Mouse (Mus musculus) heart, adult 2 months (tissue): Measurements from ENCODE around the gene Trmu.

ENCODE experiments used
- CTCF ChIP-seq: fragments of 200-600 bp; IDR thresholded peaks from 2 replicates; pipeline ENCODE4 v1.8.1; 2022; ENCODE audit warnings: antibody characterized with exemption, mild to moderate bottlenecking, moderate library complexity
- EP300 ChIP-seq: fragments of 200-500 bp; IDR thresholded peaks from 2 replicates; pipeline ENCODE4 v1.6.1; 2011; ENCODE audit warnings: low read depth, low read length, control low read depth; ENCODE audit not compliant: insufficient read depth
- POLR2A ChIP-seq: fragments of 200-500 bp; IDR thresholded peaks from 2 replicates; pipeline ENCODE4 v1.6.1; 2011; ENCODE audit warnings: mild to moderate bottlenecking, low read depth, low read length, control low read depth; ENCODE audit not compliant: insufficient read depth

DNA sequence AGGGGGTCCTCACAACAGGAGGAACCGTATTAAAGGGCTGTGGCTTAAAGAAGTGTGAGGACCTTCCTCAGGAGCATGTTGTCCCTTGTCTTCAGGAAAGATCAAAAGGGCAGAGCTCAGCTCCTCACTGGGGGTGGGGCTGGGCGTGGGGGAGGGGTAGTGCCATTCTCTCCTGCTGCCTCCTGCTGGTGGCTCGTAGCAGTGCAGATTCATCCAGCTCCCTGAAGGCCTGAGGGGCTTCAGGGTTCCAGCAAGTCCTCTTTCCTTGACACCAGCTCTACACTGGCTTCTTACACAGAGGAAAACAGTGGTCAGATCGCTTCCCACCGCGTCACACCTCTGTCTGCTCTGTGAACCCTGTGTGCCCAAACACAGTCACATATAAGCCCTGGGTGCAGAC is 38.1 kb upstream of the Trmu start:
- TF ChIP-seq POLR2A: no peak
- peak; percentile 78 for TF ChIP-seq CTCF
- no peak for TF ChIP-seq EP300
